Comparison of ENCODE assay signal across 11 mouse cellular contexts in the genomic region with DNA sequence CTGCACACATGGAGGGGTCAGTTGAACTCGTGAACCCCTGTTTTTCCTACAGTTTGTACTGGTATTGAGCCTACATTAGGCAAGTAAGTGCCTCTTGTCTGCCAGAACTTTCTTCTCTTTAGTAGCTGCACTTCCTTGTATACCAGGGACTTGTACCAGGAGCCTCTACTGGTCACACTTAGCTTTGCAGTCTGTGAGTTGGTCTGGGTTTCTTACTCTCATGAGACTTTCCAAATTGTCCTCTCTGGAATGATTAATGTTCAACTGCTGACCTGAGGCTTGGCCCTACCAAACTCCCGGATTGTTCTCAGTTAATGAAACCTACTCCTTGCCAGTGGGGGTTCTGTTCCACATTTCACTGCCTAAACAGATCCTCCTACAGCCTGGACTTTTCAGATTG.
DNase-seq lines count a peak whose midpoint lies in the region; ATAC-seq lines count a peak whose summit lies in the region.
"Had no signal": no experiment of that assay in that cellular context is flagged by ENCODE, and none has a peak within 500 bp of the region (broad histone marks: within the 10 kb centered on the region; RNA-seq: fewer than 3 reads in every experiment).

No protein-coding gene starts in this region.

- no peak overlapping the region for H3K4me3 ChIP-seq in midbrain, embryonic 14.5 days (replicated peaks; ENCODE audit: low read depth, low read length)
- H3K4me3 ChIP-seq: limb, embryonic 15.5 days had no signal

- ATAC-seq in midbrain, embryonic 14.5 days (ENCODE audit: low FRiP score, low TSS enrichment), result no peak

- H3K9me3 ChIP-seq in midbrain, embryonic 14.5 days (ENCODE audit: control insufficient read depth, low read length), result no peaks in the 10 kb centered on the region
- H3K9me3 ChIP-seq: limb, embryonic 15.5 days had no signal

- no peak overlapping the region for H3K27ac ChIP-seq in midbrain, embryonic 14.5 days (replicated peaks; ENCODE audit: low read depth, low read length)
- H3K27ac ChIP-seq: limb, embryonic 15.5 days had no signal

- intact Hi-C loops in left cerebral cortex, postnatal 25 days (cut with DNase I), result no loop called here

- peak; percentile 3 to 9 for DNase-seq in heart, adult 18-20 months
- DNase-seq in heart, adult 11 months, result no peak
- peak; percentile 19 for DNase-seq in A20 (ENCODE audit: low read depth, low spot score)
- peak; percentile 44 for DNase-seq in embryo, embryonic 11 days
- peak; percentile 13 for DNase-seq in kidney, postnatal 10 days
- no peak for DNase-seq in midbrain, embryonic 14.5 days
- no peak for DNase-seq in adipocyte (ENCODE audit: low spot score)
- DNase-seq in left cerebral cortex, postnatal 25 days (ENCODE audit: low spot score in 2 of 2), result no peak
- DNase-seq: adrenal gland, postnatal 36 days; gastrocnemius, postnatal 14 days had no signal

- H3K9ac ChIP-seq in midbrain, embryonic 14.5 days (replicated peaks; ENCODE audit: low read length), result no peak overlapping the region
- H3K9ac ChIP-seq: limb, embryonic 15.5 days had no signal

- no peaks in the 10 kb centered on the region for H3K4me1 ChIP-seq in midbrain, embryonic 14.5 days (ENCODE audit: control insufficient read depth, insufficient read depth, low read length)
- H3K4me1 ChIP-seq: limb, embryonic 15.5 days had no signal

- no peaks in the 10 kb centered on the region for H3K36me3 ChIP-seq in midbrain, embryonic 14.5 days (ENCODE audit: control insufficient read depth, insufficient read depth, low read length)
- H3K36me3 ChIP-seq: limb, embryonic 15.5 days had no signal

- H3K27me3 ChIP-seq in midbrain, embryonic 14.5 days (ENCODE audit: control insufficient read depth, insufficient read depth, low read length), result no peaks in the 10 kb centered on the region
- H3K27me3 ChIP-seq: limb, embryonic 15.5 days had no signal

- H3K4me2 ChIP-seq in midbrain, embryonic 14.5 days (ENCODE audit: low read length), result no peak overlapping the region
- H3K4me2 ChIP-seq: limb, embryonic 15.5 days had no signal

- WGBS in midbrain, embryonic 14.5 days, result 24% methylated on average over 2 of the region's 2 CpGs

Comparison
In these comparisons a context has a peak if more than half of its experiments do, and no peak if none do; other contexts are left out.
1. DNase-seq: peak in heart, adult 18-20 months (2 of 2), A20 (single experiment), embryo, embryonic 11 days (single experiment) and kidney, postnatal 10 days (single experiment); none in heart, adult 11 months (single experiment), midbrain, embryonic 14.5 days (single experiment), adipocyte (single experiment) and left cerebral cortex, postnatal 25 days (0 of 2).